Mouse (Mus musculus): ENCODE results near the gene Pam. TPM values are rescaled to one million over a fixed set of nuclear protein-coding genes. Genes with fewer than 3 reads are reported as not detected.

Pam gene
- total and polyA plus RNA-seq, 3 experiments, result not detected

DNA sequence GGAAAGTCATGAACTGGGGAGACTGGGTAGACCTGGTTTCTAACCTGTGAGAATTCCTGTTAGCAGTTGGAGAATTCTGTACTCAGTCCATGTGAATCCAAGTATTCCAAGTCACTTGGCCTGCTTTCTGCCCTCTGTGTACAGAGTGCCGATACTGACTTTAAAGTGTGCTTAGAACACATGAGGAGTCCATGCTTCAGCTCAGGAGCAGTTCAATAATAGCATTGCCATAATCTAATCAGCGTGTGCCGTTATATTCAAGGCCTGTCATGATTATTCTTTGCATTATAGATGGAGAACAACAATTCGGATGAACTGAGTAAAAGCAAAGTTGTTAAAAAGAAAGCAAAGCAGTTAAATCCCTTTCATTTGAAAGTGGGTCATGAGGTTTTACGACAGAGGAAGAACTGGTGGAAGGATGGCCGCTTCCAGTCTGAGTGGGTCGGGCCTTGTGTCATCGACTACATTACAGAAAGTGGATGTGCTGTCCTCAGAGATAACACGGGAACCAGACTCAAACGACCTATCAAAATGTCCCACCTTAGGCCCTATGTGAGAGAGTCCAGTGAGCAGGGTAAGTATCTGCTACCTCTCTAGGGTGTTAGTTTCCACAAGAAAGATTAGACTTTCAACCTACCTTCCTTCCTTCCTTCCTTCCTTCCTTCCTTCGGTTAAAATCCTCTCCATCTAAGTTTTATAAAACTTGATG lies 309.6 kb downstream of the Pam start:
- H3K36me3 ChIP-seq (ENCODE audit: control insufficient read depth in 1 of 2, insufficient read depth in 2 of 2, low read length in 2 of 2), result peaks cover 5 to 21% of the 10 kb centered on the region in 2 experiments
- no peak overlapping the region for H3K27ac ChIP-seq (ENCODE audit: control insufficient read depth, low read depth, low read length)
- no peak for DNase-seq (ENCODE audit: low read depth, low spot score)

DNA sequence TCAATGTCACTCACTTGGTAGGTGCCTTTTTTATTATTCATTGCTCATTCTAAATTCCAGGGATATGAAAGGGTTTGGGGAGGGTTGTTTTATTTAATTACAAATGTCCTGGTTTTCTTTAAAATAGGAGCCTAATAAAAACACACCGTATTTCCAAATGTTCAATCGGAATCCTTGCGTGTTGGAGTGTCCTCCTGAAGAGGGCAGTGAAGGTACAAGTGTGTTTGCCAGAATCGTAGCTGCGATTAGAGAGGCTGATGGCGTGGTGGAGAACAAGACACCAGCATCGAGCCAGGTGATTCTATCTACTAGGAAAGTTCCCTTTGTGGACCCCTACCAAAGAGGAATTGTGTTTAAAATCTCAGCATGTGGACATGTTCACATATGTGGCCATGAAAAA lies 310.5 kb downstream of the Pam start:
- Histone ChIP-seq H3K9me3 (replicated peaks; ENCODE audit: insufficient read depth, low read length) (no peaks in the 10 kb centered on the region), H3K4me3 (ENCODE audit: control insufficient read depth in 1 of 2, insufficient read depth in 1 of 2, low read depth in 2 of 2, low read length in 2 of 2) (no peak overlapping the region), H3K9ac (ENCODE audit: control insufficient read depth, low read depth, low read length, poor library complexity, severe bottlenecking) (no peak overlapping the region), H3K4me1 (ENCODE audit: control insufficient read depth in 1 of 2, insufficient read depth in 2 of 2, low read length in 2 of 2) (peaks cover 2 to 23% of the 10 kb centered on the region in 2 experiments; a peak in 3 of 4 replicates), H3K27me3 (ENCODE audit: control insufficient read depth in 1 of 2, insufficient read depth in 2 of 2, low read length in 2 of 2) (no peaks in the 10 kb centered on the region), H3K27ac (ENCODE audit: control insufficient read depth, low read depth, low read length) (no peak overlapping the region), H3K36me3 (ENCODE audit: control insufficient read depth in 1 of 2, insufficient read depth in 2 of 2, low read length in 2 of 2) (peaks cover 5 to 21% of the 10 kb centered on the region in 2 experiments), H3K79me2 (ENCODE audit: control insufficient read depth, insufficient read depth, low read length, poor library complexity) (no peaks in the 10 kb centered on the region)
- DNase-seq (ENCODE audit: low read depth, low spot score), result no peak
- TF ChIP-seq SMC3 (IDR thresholded peaks at IDR 0.05; ENCODE audit: low read depth, low read length), result no peak
- TF ChIP-seq CTCF (IDR thresholded peaks at IDR 0.05 in 2 of 3, conservative IDR thresholded peaks at IDR 0.05 in 1 of 3; ENCODE audit: control insufficient read depth in 1 of 3, insufficient read depth in 1 of 3, low read depth in 2 of 3, low read length in 3 of 3, poor library complexity in 1 of 3, severe bottlenecking in 1 of 3), result 0 out of 6 replicates have a peak, but pooled peaks of 1 of the 3 experiments have one; percentile 9

More for the DNA sequence above, 309.6 kb downstream of the Pam start:
- Histone ChIP-seq H3K27me3 (ENCODE audit: control insufficient read depth in 1 of 2, insufficient read depth in 2 of 2, low read length in 2 of 2) (no peaks in the 10 kb centered on the region), H3K9me3 (replicated peaks; ENCODE audit: insufficient read depth, low read length) (no peaks in the 10 kb centered on the region), H3K9ac (ENCODE audit: control insufficient read depth, low read depth, low read length, poor library complexity, severe bottlenecking) (no peak overlapping the region), H3K4me1 (ENCODE audit: control insufficient read depth in 1 of 2, insufficient read depth in 2 of 2, low read length in 2 of 2) (peaks cover 2 to 23% of the 10 kb centered on the region in 2 experiments; a peak in 3 of 4 replicates), H3K79me2 (ENCODE audit: control insufficient read depth, insufficient read depth, low read length, poor library complexity) (no peaks in the 10 kb centered on the region), H3K4me3 (ENCODE audit: control insufficient read depth in 1 of 2, insufficient read depth in 1 of 2, low read depth in 2 of 2, low read length in 2 of 2) (no peak overlapping the region)
- TF ChIP-seq SIN3A (IDR thresholded peaks at IDR 0.05; ENCODE audit: low read length) (no peak), GABPA (IDR thresholded peaks at IDR 0.05; ENCODE audit: low read depth, low read length) (no peak), ZKSCAN1 (IDR thresholded peaks at IDR 0.05; ENCODE audit: low read depth, low read length) (no peak), POLR2AphosphoS2 (IDR thresholded peaks at IDR 0.05; ENCODE audit: low read length) (no peak), USF2 (IDR thresholded peaks at IDR 0.05; ENCODE audit: borderline replicate concordance in 1 of 2, insufficient read depth in 1 of 2, low read depth in 1 of 2, low read length in 2 of 2) (no peak), MEF2A (IDR thresholded peaks at IDR 0.05; ENCODE audit: extremely low read depth, insufficient replicate concordance, low read depth, low read length, poor library complexity, severe bottlenecking) (no peak), MXI1 (IDR thresholded peaks at IDR 0.05; ENCODE audit: low read depth, low read length) (no peak), ELF1 (IDR thresholded peaks at IDR 0.05; ENCODE audit: low read depth, low read length) (no peak), POLR2A (IDR thresholded peaks at IDR 0.05; ENCODE audit: control insufficient read depth in 1 of 2, insufficient read depth in 1 of 2, low read depth in 1 of 2, low read length in 2 of 2, poor library complexity in 1 of 2) (no peak), MAX (IDR thresholded peaks at IDR 0.05; ENCODE audit: low read length) (no peak)

DNA sequence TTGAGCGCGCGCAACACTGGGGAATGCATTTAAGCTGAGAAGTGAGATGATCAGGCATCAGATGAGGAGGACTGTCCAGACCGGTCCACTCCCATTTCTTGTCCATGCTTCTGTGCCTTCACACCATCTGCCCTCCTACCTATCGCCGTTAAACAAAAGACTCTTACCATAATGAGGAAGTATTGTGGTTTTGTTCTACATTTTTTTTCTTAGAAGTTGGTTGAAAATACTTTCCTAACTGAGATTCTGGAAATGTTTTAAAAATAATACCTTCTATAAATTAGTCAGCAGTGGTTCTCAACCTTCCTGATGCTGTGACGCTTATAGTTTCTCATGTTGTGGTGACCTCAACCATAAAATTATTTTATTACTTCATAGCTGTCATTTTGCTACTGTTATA lies 313.8 kb downstream of the Pam start:
- Histone ChIP-seq H3K27me3 (ENCODE audit: control insufficient read depth in 1 of 2, insufficient read depth in 2 of 2, low read length in 2 of 2) (no peaks in the 10 kb centered on the region), H3K4me1 (ENCODE audit: control insufficient read depth in 1 of 2, insufficient read depth in 2 of 2, low read length in 2 of 2) (peaks cover 7 to 8% of the 10 kb centered on the region in 2 experiments), H3K27ac (ENCODE audit: control insufficient read depth, low read depth, low read length) (peak overlapping the region; percentile 85), H3K36me3 (ENCODE audit: control insufficient read depth in 1 of 2, insufficient read depth in 2 of 2, low read length in 2 of 2) (peaks cover 4 to 16% of the 10 kb centered on the region in 2 experiments), H3K4me3 (ENCODE audit: control insufficient read depth in 1 of 2, insufficient read depth in 1 of 2, low read depth in 2 of 2, low read length in 2 of 2) (peak overlapping the region in 1 of 2 experiments; percentile 53; a peak in 2 of 4 replicates), H3K79me2 (ENCODE audit: control insufficient read depth, insufficient read depth, low read length, poor library complexity) (no peaks in the 10 kb centered on the region), H3K9ac (ENCODE audit: control insufficient read depth, low read depth, low read length, poor library complexity, severe bottlenecking) (peak overlapping the region; percentile 49; the same call in 1 of the 2 replicates), H3K9me3 (replicated peaks; ENCODE audit: insufficient read depth, low read length) (no peaks in the 10 kb centered on the region)
- DNase-seq (ENCODE audit: low read depth, low spot score), result peak; percentile 84
- TF ChIP-seq ZMIZ1 (IDR thresholded peaks at IDR 0.05; ENCODE audit: low read depth, low read length), result no peak
- TF ChIP-seq GABPA (IDR thresholded peaks at IDR 0.05; ENCODE audit: low read depth, low read length), result no peak
- no peak for TF ChIP-seq JUND (IDR thresholded peaks at IDR 0.05; ENCODE audit: low read depth, low read length)
- TF ChIP-seq EP300 (IDR thresholded peaks at IDR 0.05; ENCODE audit: low read depth in 1 of 2, low read length in 2 of 2), result peak; percentile 71 to 80
- TF ChIP-seq TAL1 (IDR thresholded peaks at IDR 0.05; ENCODE audit: low read length), result peak; percentile 28; the same call in 1 of the 2 replicates
- no peak for TF ChIP-seq ELF1 (IDR thresholded peaks at IDR 0.05; ENCODE audit: low read depth, low read length)
- no peak for TF ChIP-seq MAX (IDR thresholded peaks at IDR 0.05; ENCODE audit: low read length)
- TF ChIP-seq E2F4 (IDR thresholded peaks at IDR 0.05; ENCODE audit: borderline replicate concordance, low read depth, low read length), result no peak
- TF ChIP-seq MEF2A (IDR thresholded peaks at IDR 0.05; ENCODE audit: extremely low read depth, insufficient replicate concordance, low read depth, low read length, poor library complexity, severe bottlenecking), result no peak
- TF ChIP-seq CHD1 (IDR thresholded peaks at IDR 0.05; ENCODE audit: low read depth, low read length), result no peak; the same call in 1 of the 2 replicates
- 0 out of 2 replicates have a peak, but pooled peaks have one; percentile 32 for TF ChIP-seq RCOR1 (IDR thresholded peaks at IDR 0.05; ENCODE audit: low read depth, low read length)
- TF ChIP-seq ZKSCAN1 (IDR thresholded peaks at IDR 0.05; ENCODE audit: low read depth, low read length), result no peak
- no peak for TF ChIP-seq MAZ (IDR thresholded peaks at IDR 0.05; ENCODE audit: low read depth, low read length)
- TF ChIP-seq MAFK (IDR thresholded peaks at IDR 0.05; ENCODE audit: borderline replicate concordance, low read depth, low read length), result no peak
- no peak for TF ChIP-seq KAT2A (conservative IDR thresholded peaks at IDR 0.05; ENCODE audit: low read depth, low read length)
- no peak for TF ChIP-seq SMC3 (IDR thresholded peaks at IDR 0.05; ENCODE audit: low read depth, low read length)
- TF ChIP-seq RAD21 (IDR thresholded peaks at IDR 0.05; ENCODE audit: low read depth, low read length), result no peak
